Mouse (Mus musculus): ENCODE measurements around the gene Nprl3. TPM values are rescaled to one million over a fixed set of nuclear protein-coding genes. Genes with fewer than 3 reads are reported as not detected.

The Nprl3 gene
- polyA plus RNA-seq, 1 experiment = 118 TPM

GRCm38 (mm10) chr11:32194086-32194485 is 73.4 kb downstream of the Nprl3 start:
- DNase-seq = no peak
- H3K27me3 ChIP-seq (ENCODE audit: control insufficient read depth, insufficient read depth, low read length) = no peaks in the 10 kb centered on the region
- H3K4me1 ChIP-seq (replicated peaks; ENCODE audit: control insufficient read depth, insufficient read depth, low read length) = peaks cover 29% of the 10 kb centered on the region
- H3K36me3 ChIP-seq (ENCODE audit: control insufficient read depth, insufficient read depth, low read length) = no peaks in the 10 kb centered on the region
- 94% methylated on average over 10 of the region's 10 CpGs for WGBS
- no peak overlapping the region for H3K4me3 ChIP-seq (ENCODE audit: control insufficient read depth, insufficient read depth, low read length)
- no peak overlapping the region for H3K27ac ChIP-seq (ENCODE audit: control insufficient read depth, insufficient read depth, low read length)
- TF ChIP-seq CTCF (IDR thresholded peaks at IDR 0.05; ENCODE audit: borderline replicate concordance, control insufficient read depth, extremely low read depth, insufficient read depth, low read length, poor library complexity) (no peak), POLR2A (IDR thresholded peaks at IDR 0.05; ENCODE audit: control insufficient read depth, extremely low read depth, insufficient read depth, low read length, poor library complexity) (no peak)

GRCm38 (mm10) chr11:32193156-32193555 is 74.4 kb downstream of the Nprl3 start:
- Histone ChIP-seq H3K27ac (ENCODE audit: control insufficient read depth, insufficient read depth, low read length) (no peak overlapping the region), H3K36me3 (ENCODE audit: control insufficient read depth, insufficient read depth, low read length) (no peaks in the 10 kb centered on the region), H3K4me1 (replicated peaks; ENCODE audit: control insufficient read depth, insufficient read depth, low read length) (peaks cover 20% of the 10 kb centered on the region), H3K27me3 (ENCODE audit: control insufficient read depth, insufficient read depth, low read length) (no peaks in the 10 kb centered on the region), H3K4me3 (ENCODE audit: control insufficient read depth, insufficient read depth, low read length) (no peak overlapping the region)
- no peak for DNase-seq
- TF ChIP-seq CTCF (IDR thresholded peaks at IDR 0.05; ENCODE audit: borderline replicate concordance, control insufficient read depth, extremely low read depth, insufficient read depth, low read length, poor library complexity) = no peak
- no peak for TF ChIP-seq POLR2A (IDR thresholded peaks at IDR 0.05; ENCODE audit: control insufficient read depth, extremely low read depth, insufficient read depth, low read length, poor library complexity)
- 97% methylated on average over 10 of the region's 10 CpGs for WGBS

- H3K4me3 ChIP-seq (ENCODE audit: control insufficient read depth, insufficient read depth, low read length) = no peak overlapping the region
- no peak for DNase-seq
- H3K27me3 ChIP-seq (ENCODE audit: control insufficient read depth, insufficient read depth, low read length) = no peaks in the 10 kb centered on the region
- 96% methylated on average over 13 of the region's 13 CpGs for WGBS
- TF ChIP-seq POLR2A (IDR thresholded peaks at IDR 0.05; ENCODE audit: control insufficient read depth, extremely low read depth, insufficient read depth, low read length, poor library complexity) (no peak), CTCF (IDR thresholded peaks at IDR 0.05; ENCODE audit: borderline replicate concordance, control insufficient read depth, extremely low read depth, insufficient read depth, low read length, poor library complexity) (no peak)
- no peak overlapping the region for H3K27ac ChIP-seq (ENCODE audit: control insufficient read depth, insufficient read depth, low read length)
- H3K36me3 ChIP-seq (ENCODE audit: control insufficient read depth, insufficient read depth, low read length) = no peaks in the 10 kb centered on the region
- H3K4me1 ChIP-seq (replicated peaks; ENCODE audit: control insufficient read depth, insufficient read depth, low read length) = peaks cover 5% of the 10 kb centered on the region
Measured at GRCm38 (mm10) chr11:32190603-32191110, 76.8 kb downstream of the Nprl3 start.

- WGBS = 94% methylated on average over 9 of the region's 9 CpGs
- Histone ChIP-seq H3K27ac (ENCODE audit: control insufficient read depth, insufficient read depth, low read length) (no peak overlapping the region), H3K36me3 (ENCODE audit: control insufficient read depth, insufficient read depth, low read length) (no peaks in the 10 kb centered on the region), H3K27me3 (ENCODE audit: control insufficient read depth, insufficient read depth, low read length) (no peaks in the 10 kb centered on the region), H3K4me1 (replicated peaks; ENCODE audit: control insufficient read depth, insufficient read depth, low read length) (peaks cover under 1% of the 10 kb centered on the region; the same call in 1 of the 2 replicates), H3K4me3 (ENCODE audit: control insufficient read depth, insufficient read depth, low read length) (no peak overlapping the region)
- TF ChIP-seq POLR2A (IDR thresholded peaks at IDR 0.05; ENCODE audit: control insufficient read depth, extremely low read depth, insufficient read depth, low read length, poor library complexity) (no peak), CTCF (IDR thresholded peaks at IDR 0.05; ENCODE audit: borderline replicate concordance, control insufficient read depth, extremely low read depth, insufficient read depth, low read length, poor library complexity) (no peak)
- no peak for DNase-seq
Measured at GRCm38 (mm10) chr11:32190119-32190518, 77.4 kb downstream of the Nprl3 start.

- Histone ChIP-seq H3K27ac (ENCODE audit: control insufficient read depth, insufficient read depth, low read length) (no peak overlapping the region), H3K27me3 (ENCODE audit: control insufficient read depth, insufficient read depth, low read length) (no peaks in the 10 kb centered on the region), H3K36me3 (ENCODE audit: control insufficient read depth, insufficient read depth, low read length) (no peaks in the 10 kb centered on the region), H3K4me1 (replicated peaks; ENCODE audit: control insufficient read depth, insufficient read depth, low read length) (no peaks in the 10 kb centered on the region), H3K4me3 (ENCODE audit: control insufficient read depth, insufficient read depth, low read length) (no peak overlapping the region)
- TF ChIP-seq CTCF (IDR thresholded peaks at IDR 0.05; ENCODE audit: borderline replicate concordance, control insufficient read depth, extremely low read depth, insufficient read depth, low read length, poor library complexity) = no peak
- TF ChIP-seq POLR2A (IDR thresholded peaks at IDR 0.05; ENCODE audit: control insufficient read depth, extremely low read depth, insufficient read depth, low read length, poor library complexity) = no peak
- no peak for DNase-seq
- WGBS = 91% methylated on average over 5 of the region's 5 CpGs
Measured at GRCm38 (mm10) chr11:32189434-32189833, 78.1 kb downstream of the Nprl3 start.

- Histone ChIP-seq H3K27me3 (ENCODE audit: control insufficient read depth, insufficient read depth, low read length) (no peaks in the 10 kb centered on the region), H3K4me3 (ENCODE audit: control insufficient read depth, insufficient read depth, low read length) (no peak overlapping the region), H3K4me1 (replicated peaks; ENCODE audit: control insufficient read depth, insufficient read depth, low read length) (no peaks in the 10 kb centered on the region), H3K27ac (ENCODE audit: control insufficient read depth, insufficient read depth, low read length) (no peak overlapping the region), H3K36me3 (ENCODE audit: control insufficient read depth, insufficient read depth, low read length) (no peaks in the 10 kb centered on the region)
- no peak for DNase-seq
- WGBS = 97% methylated on average over 12 of the region's 12 CpGs
- TF ChIP-seq POLR2A (IDR thresholded peaks at IDR 0.05; ENCODE audit: control insufficient read depth, extremely low read depth, insufficient read depth, low read length, poor library complexity) = no peak
- no peak for TF ChIP-seq CTCF (IDR thresholded peaks at IDR 0.05; ENCODE audit: borderline replicate concordance, control insufficient read depth, extremely low read depth, insufficient read depth, low read length, poor library complexity)
Measured at GRCm38 (mm10) chr11:32188881-32189280, 78.6 kb downstream of the Nprl3 start.

GRCm38 (mm10) chr11:32187256-32187655 is 80.3 kb downstream of the Nprl3 start:
- DNase-seq = no peak
- no peaks in the 10 kb centered on the region for H3K36me3 ChIP-seq (ENCODE audit: control insufficient read depth, insufficient read depth, low read length)
- TF ChIP-seq POLR2A (IDR thresholded peaks at IDR 0.05; ENCODE audit: control insufficient read depth, extremely low read depth, insufficient read depth, low read length, poor library complexity) = no peak
- no peak for TF ChIP-seq CTCF (IDR thresholded peaks at IDR 0.05; ENCODE audit: borderline replicate concordance, control insufficient read depth, extremely low read depth, insufficient read depth, low read length, poor library complexity)
- H3K4me3 ChIP-seq (ENCODE audit: control insufficient read depth, insufficient read depth, low read length) = no peak overlapping the region
- H3K4me1 ChIP-seq (replicated peaks; ENCODE audit: control insufficient read depth, insufficient read depth, low read length) = no peaks in the 10 kb centered on the region
- H3K27ac ChIP-seq (ENCODE audit: control insufficient read depth, insufficient read depth, low read length) = no peak overlapping the region
- 99% methylated on average over 4 of the region's 4 CpGs for WGBS
- H3K27me3 ChIP-seq (ENCODE audit: control insufficient read depth, insufficient read depth, low read length) = no peaks in the 10 kb centered on the region

All from thymus, adult 2 months (tissue).